Mouse (Mus musculus) myocyte (in vitro differentiated cells): Measurements from ENCODE around the gene Dlg4.

ENCODE experiments used
- MYOG ChIP-seq, 3 experiments: IDR thresholded peaks; one replicate each; pipeline ENCODE4 v1.6.1; 2011; ENCODE audit warnings: control low read depth in 2 of 3, low read depth in 2 of 3, mild to moderate bottlenecking in 2 of 3; ENCODE audit not compliant: insufficient read length in 2 of 3, control insufficient read depth in 1 of 3, insufficient read depth in 1 of 3
- POLR2A ChIP-seq: IDR thresholded peaks from one replicate; pipeline ENCODE4 v1.6.1; 2011; ENCODE audit warnings: low read depth, mild to moderate bottlenecking, control low read depth, moderate library complexity; ENCODE audit not compliant: insufficient read length
- POLR2AphosphoS2 ChIP-seq: IDR thresholded peaks from one replicate; pipeline ENCODE4 v1.6.1; 2011; ENCODE audit warnings: low read depth, control low read depth; ENCODE audit not compliant: insufficient read length
- TCF12 ChIP-seq: IDR thresholded peaks from one replicate; pipeline ENCODE4 v1.6.1; 2011; ENCODE audit warnings: mild to moderate bottlenecking, control low read depth; ENCODE audit not compliant: poor library complexity, insufficient read depth, severe bottlenecking

- no peak for TF ChIP-seq TCF12
- TF ChIP-seq POLR2AphosphoS2, result peak; percentile 49
- peak; percentile 36 for TF ChIP-seq POLR2A
- TF ChIP-seq MYOG (IDR thresholded peaks at IDR 0.05; ENCODE audit: control insufficient read depth in 1 of 3, insufficient read depth in 1 of 3, insufficient read length in 2 of 3, low read depth in 2 of 3), result no peak
These were observed 3.4 kb downstream of the Dlg4 start for GRCm38 (mm10) chr11:70020022-70020631.
